Mouse (Mus musculus) lung, postnatal 4 days (tissue): ENCODE data around the gene Cdip1.

Experiments used
- DNase-seq, 2 experiments: peaks; one replicate each; pipeline ENCODE4 v3.0.0; 2021

Cdip1 gene

DNA sequence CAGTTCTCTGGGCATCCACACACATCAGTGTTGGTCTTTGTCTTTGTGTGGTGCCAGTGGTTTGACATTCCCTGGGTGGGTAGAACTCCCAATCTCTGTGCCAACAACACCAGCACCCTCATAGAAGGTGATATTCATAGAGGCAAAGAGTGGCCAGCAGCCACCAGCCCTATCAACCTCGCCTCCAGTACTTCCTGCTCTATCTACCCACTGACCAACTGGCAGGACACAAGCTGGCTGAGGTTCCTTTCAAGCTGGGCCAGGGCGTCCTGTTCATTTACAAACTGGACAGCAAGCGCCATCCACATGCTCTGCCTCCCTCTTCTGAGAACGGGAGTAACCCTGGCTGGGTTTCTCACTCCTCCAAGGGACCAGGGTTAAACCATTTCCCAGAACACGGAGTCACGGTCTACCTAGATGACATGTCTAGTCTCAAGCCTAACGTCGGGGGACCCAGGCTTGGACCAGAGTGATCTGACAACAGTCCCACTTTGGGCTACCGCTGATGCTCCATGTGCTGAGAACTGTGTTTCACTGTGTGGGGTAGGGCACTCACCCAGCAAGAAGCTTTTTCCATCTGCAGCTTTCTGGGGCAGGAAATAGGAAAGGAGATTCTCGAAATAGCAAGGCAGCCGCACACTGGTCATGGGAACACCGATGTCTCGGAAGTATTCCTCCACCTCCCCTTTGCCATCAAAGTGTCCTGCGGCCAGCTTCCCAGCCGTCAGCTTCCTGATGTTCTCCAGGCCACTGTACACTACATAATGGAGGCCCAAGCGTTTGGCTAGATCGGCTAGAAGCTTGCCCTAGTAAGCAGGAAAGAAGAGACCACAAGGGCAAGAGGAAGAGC is 76.0 kb downstream of the Cdip1 start:
- no peak for DNase-seq

DNA sequence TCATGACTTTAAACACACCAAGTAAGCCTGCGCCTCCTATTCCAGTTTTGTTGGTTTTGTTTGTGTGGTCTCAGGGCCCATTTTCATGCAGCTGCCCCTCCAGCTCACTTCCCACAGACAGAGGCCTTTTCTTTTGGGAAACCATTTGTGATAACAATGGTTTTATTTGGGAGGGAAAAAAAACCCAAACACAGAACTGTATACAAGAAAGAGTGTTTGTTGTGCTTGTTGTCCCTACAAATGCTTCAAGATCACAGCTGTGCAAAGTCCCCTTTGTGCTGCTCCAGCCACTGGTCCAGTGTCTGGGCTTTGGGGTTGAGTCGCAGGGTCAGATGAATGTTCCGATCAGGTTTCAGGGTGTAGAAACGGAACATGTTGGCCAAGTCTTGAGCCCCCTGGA is 78.9 kb downstream of the Cdip1 start:
- DNase-seq: no peak

DNA sequence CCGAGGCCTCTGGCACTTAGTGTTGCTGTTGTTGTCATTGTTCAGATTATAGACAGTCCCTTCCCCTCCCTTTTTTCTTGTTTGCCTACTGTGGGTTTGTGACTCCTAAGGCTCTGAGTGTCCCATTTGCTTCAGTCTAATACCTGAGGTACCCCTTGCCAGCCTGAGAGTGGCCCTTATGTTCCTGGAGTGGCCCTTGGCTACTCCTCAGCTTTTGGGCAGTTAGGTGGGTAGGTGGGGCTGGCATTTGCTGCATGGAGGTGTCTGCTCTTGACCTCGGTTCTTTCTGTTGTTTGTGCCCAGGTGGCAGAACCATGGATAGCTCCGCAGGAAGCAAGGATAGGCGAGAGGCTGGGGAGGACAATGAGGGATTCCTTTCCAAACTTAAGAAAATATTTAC is 84.6 kb downstream of the Cdip1 start:
- DNase-seq: peak; percentile 43 to 75

DNA sequence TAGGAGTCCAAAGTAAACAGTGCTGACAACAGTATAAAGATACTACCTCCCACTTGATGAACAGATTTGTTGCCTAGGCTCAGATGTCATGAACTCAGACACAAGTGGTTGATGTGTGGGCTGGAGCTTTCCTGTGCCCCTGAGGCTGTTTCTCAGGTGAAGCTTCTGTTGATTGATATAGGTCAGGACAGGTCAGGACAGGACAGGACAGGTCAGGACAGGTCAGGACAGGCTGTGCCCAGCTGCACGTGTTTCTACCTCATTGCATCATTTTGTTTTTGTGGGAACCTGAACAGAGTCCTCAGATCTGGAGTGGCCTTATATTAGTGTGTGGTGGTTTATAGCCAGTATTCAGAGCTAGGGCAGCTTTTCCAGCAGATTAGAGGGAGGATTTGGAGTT is 87.4 kb downstream of the Cdip1 start:
- no peak for DNase-seq

DNA sequence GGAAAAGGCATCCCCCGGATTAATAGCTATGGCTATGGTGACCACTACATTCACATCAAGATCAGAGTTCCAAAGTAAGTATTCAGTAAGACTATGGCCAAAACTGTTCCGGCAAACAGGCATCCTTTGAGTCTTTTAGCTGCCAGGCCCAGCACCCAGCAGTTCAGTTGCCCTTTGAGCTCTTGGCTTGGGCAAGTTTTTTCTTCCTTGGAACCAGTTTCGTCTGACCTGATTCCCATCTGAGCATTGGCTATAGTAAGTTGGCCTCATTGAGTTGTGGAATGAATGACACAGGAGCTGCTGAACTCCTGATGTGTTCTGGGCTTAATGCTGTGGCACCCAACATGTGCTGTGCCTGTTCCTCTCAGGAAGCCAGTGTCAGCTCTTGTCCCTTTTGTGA is 88.9 kb downstream of the Cdip1 start:
- DNase-seq: no peak
